Mouse (Mus musculus) kidney, adult 2 months (tissue): ENCODE data around the gene Gab1.

Source experiments
- CTCF ChIP-seq: fragments of 200-500 bp; conservative IDR thresholded peaks from 2 replicates; pipeline ENCODE4 v1.5.1; 2011; ENCODE audit warnings: low read depth, mild to moderate bottlenecking, control low read depth, low read length, moderate library complexity, mixed read lengths; ENCODE audit not compliant: insufficient read depth, insufficient read length
- POLR2A ChIP-seq: fragments of 200-500 bp; IDR thresholded peaks from one replicate; pipeline ENCODE4 v1.6.1; 2011; ENCODE audit warnings: low read depth, low read length, control low read depth

DNA sequence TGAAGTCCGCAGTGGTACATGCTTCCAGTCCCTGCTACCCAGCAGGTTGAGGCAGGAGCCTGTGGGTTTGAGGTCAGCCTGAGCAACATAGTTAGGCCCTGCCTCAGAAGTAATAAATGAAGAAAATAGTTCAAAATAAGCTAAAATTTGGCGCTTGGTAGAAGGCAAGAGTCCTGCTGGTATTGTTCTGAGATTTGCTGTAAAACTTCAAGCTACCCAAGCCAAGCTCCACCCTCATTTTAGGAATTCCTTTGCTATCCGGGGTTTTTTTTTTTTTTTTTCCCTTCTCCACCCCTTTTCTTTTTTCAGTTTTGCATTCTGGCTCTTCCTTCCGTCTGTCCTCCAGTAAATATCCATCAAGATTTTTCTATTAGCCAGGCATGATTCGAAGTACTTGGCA is 15.7 kb upstream of the Gab1 start:
- TF ChIP-seq CTCF = no peak
- TF ChIP-seq POLR2A = no peak
